Mouse (Mus musculus) kidney, adult 2 months (tissue): ENCODE measurements around the gene Nacc1. TPM values are rescaled to one million over a fixed set of nuclear protein-coding genes. Genes with fewer than 3 reads are reported as not detected.

Source experiments
- DNase-seq: peaks from one replicate; pipeline ENCODE4 v3.0.0; 2021
- H3K27ac ChIP-seq: fragments of 200-500 bp; 2 replicates; pipeline ENCODE4 v1.5.1; 2012; ENCODE audit warnings: low read depth, low read length, control low read depth, inconsistent platforms; ENCODE audit not compliant: insufficient read depth
- H3K27me3 ChIP-seq: fragments of 200-500 bp; replicated peaks from 2 replicates; pipeline ENCODE4 v1.6.1; 2012; ENCODE audit warnings: mild to moderate bottlenecking, moderate library complexity, low read length, inconsistent platforms; ENCODE audit not compliant: control insufficient read depth, insufficient read depth
- H3K36me3 ChIP-seq: fragments of 200-500 bp; 2 replicates; pipeline ENCODE4 v1.6.1; 2012; ENCODE audit warnings: mild to moderate bottlenecking, moderate library complexity, low read length, inconsistent platforms; ENCODE audit not compliant: control insufficient read depth, insufficient read depth
- H3K4me1 ChIP-seq: fragments of 200-500 bp; 2 replicates; pipeline ENCODE4 v1.6.1; 2011; ENCODE audit warnings: low read length; ENCODE audit not compliant: control insufficient read depth, insufficient read depth
- H3K4me3 ChIP-seq: fragments of 200-500 bp; 2 replicates; pipeline ENCODE4 v1.5.1; 2011; ENCODE audit warnings: mild to moderate bottlenecking, low read depth, low read length, control low read depth; ENCODE audit not compliant: insufficient read depth
- CTCF ChIP-seq: fragments of 200-500 bp; conservative IDR thresholded peaks from 2 replicates; pipeline ENCODE4 v1.5.1; 2011; ENCODE audit warnings: low read depth, mild to moderate bottlenecking, control low read depth, low read length, moderate library complexity, mixed read lengths; ENCODE audit not compliant: insufficient read depth, insufficient read length
- POLR2A ChIP-seq: fragments of 200-500 bp; IDR thresholded peaks from one replicate; pipeline ENCODE4 v1.6.1; 2011; ENCODE audit warnings: low read depth, low read length, control low read depth
- WGBS: fragments of 180-500 bp; shearing (Covaris S2); methylation state at CpG from one replicate; pipeline ENCODE4 v1.1.7; 2018; 5-methylcytosine and 5-hydroxymethylcytosine counted together
- polyA plus RNA-seq: library from polyadenylated mRNA; depleted of rRNA; stranded (reverse); fragments of >200 nt; gene quantifications from 2 replicates; pipeline ENCODE4 v1.2.3, GENCODE M21; 2012

Nacc1 gene
- polyA plus RNA-seq, 1 experiment: 85.8 TPM

DNA sequence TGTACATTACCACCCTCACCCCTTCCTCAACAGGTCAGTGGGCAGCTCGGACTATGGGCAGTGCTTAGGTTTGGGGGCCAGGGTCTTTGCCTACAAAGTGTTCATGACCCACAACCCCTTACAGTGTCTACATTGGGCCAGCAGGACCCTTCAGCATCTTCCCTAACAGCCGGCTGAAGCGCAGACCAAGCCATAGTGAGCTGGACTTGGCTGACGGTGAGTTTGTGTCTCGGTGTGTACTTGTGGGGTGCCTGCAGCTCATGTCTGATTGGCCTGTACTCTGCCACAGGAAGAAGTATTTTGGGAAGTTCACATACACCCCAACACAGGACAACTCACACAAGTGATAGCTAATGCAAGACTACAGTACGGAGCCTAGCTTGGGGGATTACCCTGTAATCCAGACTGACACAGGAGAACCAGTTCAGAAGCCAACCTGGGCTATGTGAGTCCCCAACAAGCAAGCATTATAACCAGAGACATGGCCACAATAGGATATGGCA lies 15.4 kb upstream of the Nacc1 start:
- DNase-seq: no peak
- Histone ChIP-seq H3K4me1 (0 out of 2 replicates have a peak, but pooled peaks cover 3% of the 10 kb centered on the region), H3K36me3 (no peaks in the 10 kb centered on the region), H3K27me3 (peaks cover 4% of the 10 kb centered on the region; the same call in 1 of the 2 replicates), H3K4me3 (no peak overlapping the region), H3K27ac (no peak overlapping the region)
- 81% methylated on average over 6 of the region's 6 CpGs for WGBS
- TF ChIP-seq CTCF: no peak
- TF ChIP-seq POLR2A: no peak

GRCm38 (mm10) chr8:84702561-84702960 lies 14.9 kb upstream of the Nacc1 start:
- Histone ChIP-seq H3K4me1 (0 out of 2 replicates have a peak, but pooled peaks cover 3% of the 10 kb centered on the region), H3K27ac (no peak overlapping the region), H3K27me3 (peaks cover 4% of the 10 kb centered on the region; the same call in 1 of the 2 replicates), H3K4me3 (no peak overlapping the region), H3K36me3 (no peaks in the 10 kb centered on the region)
- 77% methylated on average over 9 of the region's 9 CpGs for WGBS
- DNase-seq: no peak
- TF ChIP-seq CTCF: no peak
- no peak for TF ChIP-seq POLR2A

DNA sequence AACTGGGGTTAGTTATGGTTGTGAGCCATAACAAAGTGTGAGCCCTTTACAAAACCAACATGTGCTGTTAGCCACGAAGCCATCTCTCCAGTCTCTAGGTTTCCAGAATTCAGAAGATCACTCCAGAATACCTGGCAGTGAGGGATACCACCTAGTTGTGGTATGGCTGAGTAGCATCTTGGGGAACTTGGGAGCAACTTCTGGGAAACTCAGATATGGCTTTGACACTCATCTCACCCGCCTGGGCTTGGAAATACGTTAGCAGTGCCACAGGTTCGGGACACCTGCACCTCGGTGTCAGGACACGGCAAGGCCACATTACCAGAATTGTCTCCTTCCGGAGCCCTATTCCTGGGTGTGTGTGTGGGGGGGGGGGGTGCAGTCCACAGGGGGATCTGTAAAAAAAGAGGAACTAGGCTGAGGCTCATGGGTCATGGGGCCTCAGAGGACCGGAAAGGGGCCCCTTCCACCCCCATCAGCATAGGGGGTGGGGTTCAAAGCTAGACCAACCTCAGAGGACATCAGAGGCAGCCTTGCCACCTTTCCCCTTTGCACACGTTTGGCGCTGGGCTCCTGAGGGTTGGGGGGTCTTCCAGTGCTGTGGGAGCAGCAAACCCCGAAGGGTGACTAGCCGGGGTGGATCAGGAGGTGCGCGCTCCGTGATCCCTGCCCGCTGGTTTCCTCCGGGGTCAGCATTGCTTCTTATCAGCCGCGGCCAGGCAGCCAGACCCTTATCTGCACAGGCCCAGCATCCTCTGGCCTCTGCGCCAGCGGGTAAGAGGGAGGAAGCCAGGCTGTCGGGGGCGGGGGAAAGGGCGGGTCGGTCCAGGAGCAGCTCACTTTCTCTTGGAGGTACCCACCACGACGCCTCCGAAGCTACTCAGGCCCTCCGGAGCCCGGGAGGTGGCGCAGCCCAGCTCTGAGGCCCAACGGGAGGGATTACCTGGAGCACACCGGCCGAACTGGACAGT lies 13.6 kb upstream of the Nacc1 start, which contains the start of gene Lyl1:
Gene Lyl1 (plus strand): TSS at position 517 of the 971 bp plus-strand sequence.
- H3K27ac ChIP-seq: peak within 1 kb of the TSS; percentile 32
- DNase-seq: peak; percentile 84
- H3K4me3 ChIP-seq: peak within 1 kb of the TSS; percentile 24; the same call in 1 of the 2 replicates
- peaks cover 4% of the 10 kb centered on the region; the same call in 1 of the 2 replicates for H3K27me3 ChIP-seq
- 0 out of 2 replicates have a peak, but pooled peaks cover 3% of the 10 kb centered on the region for H3K4me1 ChIP-seq
- WGBS: 21% methylated on average over 34 of the region's 34 CpGs
- no peak for TF ChIP-seq CTCF
- no peak for TF ChIP-seq POLR2A
- H3K36me3 ChIP-seq: no peaks in the 10 kb centered on the region

DNA sequence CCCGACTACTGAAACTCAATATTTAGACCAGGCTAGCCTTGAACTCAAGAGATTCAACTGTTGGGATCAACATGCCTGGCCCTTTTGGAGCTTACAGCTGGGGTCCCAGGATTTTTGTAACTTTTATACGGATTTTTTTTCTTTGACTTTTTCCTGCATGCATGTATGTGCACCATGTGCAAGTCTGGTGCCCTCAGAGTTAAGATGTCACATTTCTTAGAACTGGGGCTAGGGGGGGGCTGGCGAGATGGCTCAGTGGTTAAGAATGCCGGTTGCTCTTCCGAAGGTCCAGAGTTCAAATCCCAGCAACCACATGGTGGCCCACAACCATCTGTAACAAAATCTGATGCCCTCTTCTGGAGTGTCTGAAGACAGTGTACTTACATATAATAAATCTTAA lies 12.9 kb upstream of the Nacc1 start:
- Histone ChIP-seq H3K36me3 (no peaks in the 10 kb centered on the region), H3K4me1 (0 out of 2 replicates have a peak, but pooled peaks cover 3% of the 10 kb centered on the region), H3K4me3 (no peak overlapping the region), H3K27ac (no peak overlapping the region), H3K27me3 (peaks cover 3% of the 10 kb centered on the region; the same call in 1 of the 2 replicates)
- no peak for DNase-seq
- no peak for TF ChIP-seq POLR2A
- TF ChIP-seq CTCF: no peak
- WGBS: 65% methylated on average over 5 of the region's 5 CpGs

- Histone ChIP-seq H3K27me3 (no peaks in the 10 kb centered on the region), H3K36me3 (no peaks in the 10 kb centered on the region), H3K4me1 (0 out of 2 replicates have a peak, but pooled peaks cover 3% of the 10 kb centered on the region), H3K4me3 (no peak overlapping the region), H3K27ac (no peak overlapping the region)
- TF ChIP-seq POLR2A (no peak), CTCF (peak; percentile 71)
- WGBS: 45% methylated on average over 7 of the region's 7 CpGs
- peak; percentile 91 for DNase-seq
Observed at GRCm38 (mm10) chr8:84699861-84700322, 12.2 kb upstream of the Nacc1 start.

- TF ChIP-seq CTCF (no peak), POLR2A (no peak)
- Histone ChIP-seq H3K27ac (peak overlapping the region; percentile 63), H3K4me3 (peak overlapping the region; percentile 18; the same call in 1 of the 2 replicates), H3K27me3 (no peaks in the 10 kb centered on the region), H3K36me3 (no peaks in the 10 kb centered on the region), H3K4me1 (0 out of 2 replicates have a peak, but pooled peaks cover 3% of the 10 kb centered on the region)
- 43% methylated on average over 9 of the region's 9 CpGs for WGBS
- peak; percentile 90 for DNase-seq
Observed at GRCm38 (mm10) chr8:84698929-84699401, 11.3 kb upstream of the Nacc1 start.
